Mouse (Mus musculus) small intestine, adult 2 months (tissue): ENCODE data around the gene Elovl6. TPM values are rescaled to one million over a fixed set of nuclear protein-coding genes. Genes with fewer than 3 reads are reported as not detected.

Experiments
- H3K27ac ChIP-seq: fragments of 200-500 bp; 2 replicates; pipeline ENCODE4 v1.5.1; 2012; ENCODE audit warnings: low read depth, low read length, control low read depth, inconsistent platforms; ENCODE audit not compliant: insufficient read depth
- H3K27me3 ChIP-seq: fragments of 200-500 bp; 2 replicates; pipeline ENCODE4 v1.6.1; 2012; ENCODE audit warnings: mild to moderate bottlenecking, moderate library complexity, low read length, inconsistent platforms; ENCODE audit not compliant: control insufficient read depth, insufficient read depth
- H3K36me3 ChIP-seq: fragments of 200-500 bp; 2 replicates; pipeline ENCODE4 v1.6.1; 2012; ENCODE audit warnings: mild to moderate bottlenecking, low read length, control low read depth, inconsistent platforms; ENCODE audit not compliant: control insufficient read depth, insufficient read depth
- H3K4me1 ChIP-seq: fragments of 200-500 bp; 2 replicates; pipeline ENCODE4 v1.6.1; 2012; ENCODE audit warnings: low read length, inconsistent platforms, mixed read lengths; ENCODE audit not compliant: control insufficient read depth, insufficient read depth, insufficient read length
- H3K4me3 ChIP-seq: fragments of 200-500 bp; 2 replicates; pipeline ENCODE4 v1.5.1; 2012; ENCODE audit warnings: low read depth, mild to moderate bottlenecking, control low read depth, inconsistent platforms, low read length, moderate library complexity
- CTCF ChIP-seq: fragments of 200-500 bp; IDR thresholded peaks from 2 replicates; pipeline ENCODE4 v1.5.1; 2012; ENCODE audit warnings: low read depth, mild to moderate bottlenecking, control low read depth, inconsistent platforms, low read length, moderate library complexity, mixed read lengths; ENCODE audit not compliant: insufficient replicate concordance, insufficient read length; ENCODE audit errors: extremely low read depth
- POLR2A ChIP-seq: fragments of 200-500 bp; IDR thresholded peaks from 2 replicates; pipeline ENCODE4 v1.6.1; 2012; ENCODE audit warnings: low read depth, mild to moderate bottlenecking, control low read depth, inconsistent platforms, low read length, moderate library complexity
- WGBS: fragments of 180-500 bp; shearing (Covaris S2); methylation state at CpG from one replicate; pipeline ENCODE4 v1.1.7; 2018; 5-methylcytosine and 5-hydroxymethylcytosine counted together
- polyA plus RNA-seq: library from polyadenylated mRNA; depleted of rRNA; stranded (reverse); fragments of >200 nt; gene quantifications from 2 replicates; pipeline ENCODE4 v1.2.3, GENCODE M21; 2012

Gene Elovl6
- polyA plus RNA-seq, 1 experiment, result 25.3 TPM

DNA sequence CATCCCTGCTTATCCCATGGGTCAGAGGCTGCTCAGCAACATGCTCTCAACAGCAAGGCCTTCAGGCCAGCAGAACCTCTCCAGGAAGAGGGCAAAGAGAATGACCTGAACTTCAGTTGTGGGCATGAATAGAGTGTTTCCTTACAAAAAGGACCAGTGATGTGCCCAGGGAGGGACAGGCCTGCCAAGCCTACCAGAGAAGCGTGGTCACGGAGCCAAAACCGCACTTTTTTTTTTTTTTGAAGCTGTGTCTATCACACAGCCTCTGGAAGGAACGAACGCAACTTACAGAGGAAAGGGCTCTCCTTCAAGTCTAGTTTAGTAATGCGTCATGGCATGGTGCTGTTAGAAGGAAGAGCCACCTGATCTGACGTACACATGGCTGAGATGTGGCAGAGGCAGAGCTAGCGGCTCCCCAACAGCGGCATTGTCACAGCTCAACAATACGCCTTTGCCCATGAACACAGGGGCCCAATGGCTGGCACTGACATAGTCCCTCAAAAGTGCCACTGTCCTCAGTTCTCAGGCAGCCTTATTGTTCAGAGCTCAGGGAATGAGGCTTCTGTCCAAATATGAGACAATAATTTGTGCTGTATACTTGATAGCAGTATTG lies 92.1 kb downstream of the Elovl6 start:
- Histone ChIP-seq H3K27ac (no peak overlapping the region), H3K4me1 (peaks cover 4% of the 10 kb centered on the region; the same call in 1 of the 2 replicates), H3K27me3 (no peaks in the 10 kb centered on the region), H3K36me3 (peaks cover 5% of the 10 kb centered on the region), H3K4me3 (no peak overlapping the region)
- no peak for TF ChIP-seq POLR2A
- TF ChIP-seq CTCF, result no peak
- 95% methylated on average over 10 of the region's 10 CpGs for WGBS

GRCm38 (mm10) chr3:129627281-129627680 lies 95.1 kb downstream of the Elovl6 start:
- Histone ChIP-seq H3K27me3 (no peaks in the 10 kb centered on the region), H3K4me3 (no peak overlapping the region), H3K4me1 (no peaks in the 10 kb centered on the region), H3K27ac (no peak overlapping the region), H3K36me3 (peaks cover 20% of the 10 kb centered on the region)
- 64% methylated on average over 4 of the region's 4 CpGs for WGBS
- TF ChIP-seq POLR2A, result no peak
- TF ChIP-seq CTCF, result no peak

DNA sequence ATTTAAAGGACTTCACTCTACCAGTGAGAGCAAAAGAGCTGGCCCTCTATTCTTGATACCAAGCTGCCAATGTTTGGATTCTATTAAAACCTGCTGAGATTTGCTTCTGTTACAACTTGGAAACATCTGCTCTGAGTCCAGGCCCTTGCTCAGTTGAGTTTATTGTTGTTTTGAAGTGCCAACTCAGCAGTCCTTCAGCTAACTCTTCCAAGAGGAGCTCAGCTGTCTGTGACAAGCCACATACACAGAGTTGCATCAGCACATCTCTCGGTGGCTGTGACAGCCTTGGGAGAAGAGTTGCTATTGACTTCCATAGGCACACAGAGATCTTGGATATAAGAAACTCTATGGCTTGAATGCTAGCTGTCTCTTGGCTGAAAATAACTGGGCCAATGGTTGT lies 98.9 kb downstream of the Elovl6 start:
- H3K36me3 ChIP-seq, result peaks cover 32% of the 10 kb centered on the region
- TF ChIP-seq POLR2A (no peak), CTCF (no peak)

GRCm38 (mm10) chr3:129631857-129632256 lies 99.7 kb downstream of the Elovl6 start:
- no peaks in the 10 kb centered on the region for H3K27me3 ChIP-seq
- no peak overlapping the region for H3K4me3 ChIP-seq
- TF ChIP-seq CTCF, result no peak
- no peak for TF ChIP-seq POLR2A
- H3K4me1 ChIP-seq, result no peaks in the 10 kb centered on the region
- H3K27ac ChIP-seq, result no peak overlapping the region
- WGBS, result 97% methylated on average over 5 of the region's 5 CpGs
- peaks cover 34% of the 10 kb centered on the region for H3K36me3 ChIP-seq

More for the DNA sequence above, 98.9 kb downstream of the Elovl6 start:
- Histone ChIP-seq H3K4me3 (no peak overlapping the region), H3K27me3 (no peaks in the 10 kb centered on the region), H3K27ac (no peak overlapping the region), H3K4me1 (no peaks in the 10 kb centered on the region)
- WGBS, result 80% methylated on average over 1 of the region's 1 CpGs

DNA sequence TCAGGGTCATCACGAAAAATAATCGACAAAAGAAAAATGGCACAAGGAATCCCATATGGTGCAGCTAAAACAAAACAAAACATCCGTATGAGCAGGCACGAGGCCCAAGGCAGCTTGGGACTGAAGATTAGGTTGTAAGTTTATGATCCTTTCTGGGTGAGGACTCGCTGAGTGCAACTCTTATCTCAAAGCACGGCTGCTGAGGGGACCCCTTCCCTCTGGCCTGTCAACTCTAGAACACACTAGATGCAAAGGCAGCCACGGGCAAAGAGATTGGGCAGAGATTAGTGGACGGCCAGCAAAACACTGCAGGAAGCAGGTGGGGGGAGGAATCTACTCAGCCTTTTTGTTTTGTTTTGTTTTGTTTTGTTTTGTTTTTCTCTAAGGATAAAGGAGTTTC lies 101.4 kb downstream of the Elovl6 start:
- Histone ChIP-seq H3K27me3 (no peaks in the 10 kb centered on the region), H3K36me3 (peaks cover 32% of the 10 kb centered on the region), H3K4me3 (no peak overlapping the region), H3K27ac (no peak overlapping the region), H3K4me1 (no peaks in the 10 kb centered on the region)
- WGBS, result 62% methylated on average over 8 of the region's 8 CpGs
- TF ChIP-seq CTCF (no peak), POLR2A (no peak)

- no peak overlapping the region for H3K4me3 ChIP-seq
- H3K27ac ChIP-seq, result no peak overlapping the region
- peaks cover 28% of the 10 kb centered on the region for H3K36me3 ChIP-seq
- TF ChIP-seq POLR2A (no peak), CTCF (peak; percentile 39; the same call in 1 of the 2 replicates)
- H3K27me3 ChIP-seq, result no peaks in the 10 kb centered on the region
- no peaks in the 10 kb centered on the region for H3K4me1 ChIP-seq
- 86% methylated on average over 11 of the region's 11 CpGs for WGBS
Observed at GRCm38 (mm10) chr3:129634260-129634901, 102.2 kb downstream of the Elovl6 start.

- no peak overlapping the region for H3K4me3 ChIP-seq
- H3K27me3 ChIP-seq, result no peaks in the 10 kb centered on the region
- TF ChIP-seq POLR2A (no peak), CTCF (no peak)
- no peak overlapping the region for H3K27ac ChIP-seq
- WGBS, result 90% methylated on average over 6 of the region's 6 CpGs
- no peaks in the 10 kb centered on the region for H3K4me1 ChIP-seq
- H3K36me3 ChIP-seq, result peaks cover 14% of the 10 kb centered on the region
Observed at GRCm38 (mm10) chr3:129637446-129637845, 105.3 kb downstream of the Elovl6 start.
